Mouse (Mus musculus) kidney, embryonic 16.5 days (tissue): ENCODE results near the gene Ankrd33b. TPM values are rescaled to one million over a fixed set of nuclear protein-coding genes. Genes with fewer than 3 reads are reported as not detected.

ENCODE experiments used
- ATAC-seq: fragments of 200-750 bp; cut with Nextera tagmentation; 2 replicates; pipeline ENCODE4 v1.8.0; 2017; ENCODE audit warnings: moderate TSS enrichment; ENCODE audit not compliant: low FRiP score, low TSS enrichment
- H3K27ac ChIP-seq: fragments of 300-500 bp; sonication (generic); 2 replicates; pipeline ENCODE4 v1.5.1; 2014; ENCODE audit warnings: low read length
- H3K27me3 ChIP-seq: fragments of 300-500 bp; sonication (generic); 2 replicates; pipeline ENCODE4 v1.6.1; 2014; ENCODE audit warnings: low read length, control low read depth, mixed read lengths; ENCODE audit not compliant: insufficient read depth
- H3K36me3 ChIP-seq: fragments of 300-500 bp; sonication (generic); 2 replicates; pipeline ENCODE4 v1.6.1; 2014; ENCODE audit warnings: low read length, control low read depth, mixed read lengths; ENCODE audit not compliant: insufficient read depth
- H3K4me1 ChIP-seq: fragments of 300-500 bp; sonication (generic); 2 replicates; pipeline ENCODE4 v1.6.1; 2014; ENCODE audit warnings: low read length, control low read depth, mixed read lengths; ENCODE audit not compliant: insufficient read depth
- H3K4me2 ChIP-seq: fragments of 300-500 bp; sonication (generic); replicated peaks from 2 replicates; pipeline ENCODE4 v1.6.1; 2014; ENCODE audit warnings: low read depth, low read length
- H3K4me3 ChIP-seq: fragments of 300-500 bp; sonication (generic); 2 replicates; pipeline ENCODE4 v1.5.1; 2014; ENCODE audit warnings: mild to moderate bottlenecking, low read length
- H3K9ac ChIP-seq: fragments of 300-500 bp; sonication (generic); replicated peaks from 2 replicates; pipeline ENCODE4 v1.6.1; 2014; ENCODE audit warnings: low read length
- H3K9me3 ChIP-seq: fragments of 300-500 bp; sonication (generic); 2 replicates; pipeline ENCODE4 v1.6.1; 2016; ENCODE audit warnings: low read length, control low read depth
- WGBS: fragments of 180-500 bp; shearing (Covaris S2); extraction: QIAGEN DNeasy Blood & Tissue Kit; methylation state at CpG from one replicate; pipeline ENCODE4 v1.1.7; 2014; 5-methylcytosine and 5-hydroxymethylcytosine counted together
- polyA plus RNA-seq: library from polyadenylated mRNA; unstranded; fragments of >200 nt; fragmentation: Nextera tagmentation; extraction: Ambion mirVana; gene quantifications from 2 replicates; pipeline ENCODE4 v1.2.1, GENCODE M21; 2015

Ankrd33b gene
- 8.5 and 8.6 TPM in 2 replicates for polyA plus RNA-seq

- peaks cover 33% of the 10 kb centered on the region for H3K4me1 ChIP-seq
- no peaks in the 10 kb centered on the region for H3K36me3 ChIP-seq
- peak within 1 kb of the TSS; percentile 37; the same call in 1 of the 2 replicates for H3K27ac ChIP-seq
- H3K9ac ChIP-seq = peak within 1 kb of the TSS; percentile 75
- peaks cover 40% of the 10 kb centered on the region for H3K27me3 ChIP-seq
- peak within 1 kb of the TSS; percentile 98 for H3K4me2 ChIP-seq
- H3K9me3 ChIP-seq = no peaks in the 10 kb centered on the region
- peak within 1 kb of the TSS; percentile 68 for H3K4me3 ChIP-seq
- under 1% methylated on average over 49 of the region's 49 CpGs for WGBS
- peak; percentile 72 for ATAC-seq
Observed at GRCm38 (mm10) chr15:31367481-31368200, at the start of gene Ankrd33b. Gene Ankrd33b, minus strand, starts transcription at chr15:31367726.

DNA sequence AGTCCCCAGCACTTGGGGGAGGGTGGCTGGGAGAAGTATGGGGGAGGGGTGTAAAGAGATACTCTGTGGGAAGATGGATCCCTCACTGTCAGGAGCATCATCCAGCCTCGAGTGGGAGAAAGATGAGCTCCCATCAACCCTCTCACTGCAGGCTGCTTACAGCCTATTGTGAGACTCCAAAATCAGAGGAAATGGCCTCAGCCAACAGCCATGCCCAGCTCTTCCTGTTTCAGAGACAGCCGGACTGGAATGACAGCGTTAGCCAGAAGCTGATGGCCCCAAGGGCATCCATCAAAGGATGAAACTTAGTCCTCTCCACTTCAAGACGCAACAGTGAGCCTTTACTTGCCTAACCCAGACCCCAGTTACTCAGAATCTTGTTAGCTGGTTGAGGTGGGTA, 47.7 kb upstream of the Ankrd33b start:
- H3K27me3 ChIP-seq = no peaks in the 10 kb centered on the region
- ATAC-seq = no peak
- H3K4me1 ChIP-seq = peaks cover 12% of the 10 kb centered on the region
- no peaks in the 10 kb centered on the region for H3K9me3 ChIP-seq
- H3K9ac ChIP-seq = no peak overlapping the region
- H3K27ac ChIP-seq = no peak overlapping the region
- H3K36me3 ChIP-seq = no peaks in the 10 kb centered on the region
- H3K4me3 ChIP-seq = no peak overlapping the region
- no peak overlapping the region for H3K4me2 ChIP-seq
- WGBS = 50% methylated on average over 4 of the region's 4 CpGs

DNA sequence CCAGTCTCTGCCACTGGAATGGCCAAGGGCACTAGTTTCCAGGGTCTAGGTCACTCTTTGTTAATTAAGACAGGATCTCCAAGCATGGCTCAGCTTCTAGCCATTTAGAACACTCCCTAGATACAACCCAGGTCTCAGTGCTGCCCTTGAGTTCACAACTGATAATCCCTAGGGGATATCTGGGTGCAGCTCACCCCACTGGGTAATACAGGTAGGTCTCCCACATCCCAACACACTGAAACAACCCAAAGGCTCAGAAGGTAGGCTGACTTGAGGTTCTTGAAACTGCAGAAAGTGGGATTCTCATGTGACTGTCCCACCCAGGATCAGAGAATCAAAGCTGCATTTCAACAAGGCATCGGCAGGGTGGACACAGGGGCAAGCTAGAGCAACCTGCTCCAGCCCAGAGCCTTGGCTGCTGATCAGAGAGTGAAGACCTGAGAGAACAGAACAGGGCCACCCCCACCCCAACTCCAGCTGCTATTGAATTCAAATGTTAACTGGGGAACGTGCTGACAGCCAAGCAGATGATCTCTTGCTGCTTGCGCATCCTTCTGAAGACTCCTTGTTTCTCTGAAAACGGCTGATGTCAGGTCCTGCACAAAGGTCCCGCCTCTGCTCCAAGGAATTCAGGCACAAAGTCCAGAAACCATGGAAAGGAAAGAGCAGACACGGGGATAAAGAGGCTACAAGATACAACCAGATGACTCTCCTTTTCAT, 46.8 kb upstream of the Ankrd33b start:
- peaks cover 12% of the 10 kb centered on the region for H3K4me1 ChIP-seq
- H3K4me3 ChIP-seq = no peak overlapping the region
- H3K27ac ChIP-seq = 0 out of 2 replicates have a peak overlapping the region, but pooled peaks have one; percentile 41
- H3K9me3 ChIP-seq = no peaks in the 10 kb centered on the region
- no peaks in the 10 kb centered on the region for H3K36me3 ChIP-seq
- ATAC-seq = 0 out of 2 replicates have a peak, but pooled peaks have one; percentile 25
- H3K9ac ChIP-seq = no peak overlapping the region
- H3K4me2 ChIP-seq = no peak overlapping the region
- H3K27me3 ChIP-seq = no peaks in the 10 kb centered on the region
- 51% methylated on average over 6 of the region's 6 CpGs for WGBS

- ATAC-seq = no peak
Observed at GRCm38 (mm10) chr15:31413662-31414061, 46.1 kb upstream of the Ankrd33b start.

GRCm38 (mm10) chr15:31412933-31413332, 45.4 kb upstream of the Ankrd33b start:
- H3K27me3 ChIP-seq = no peaks in the 10 kb centered on the region
- peaks cover 7% of the 10 kb centered on the region; the same call in 1 of the 2 replicates for H3K4me1 ChIP-seq
- ATAC-seq = no peak
- no peak overlapping the region for H3K27ac ChIP-seq
- no peaks in the 10 kb centered on the region for H3K36me3 ChIP-seq
- WGBS = 32% methylated on average over 3 of the region's 3 CpGs
- H3K9me3 ChIP-seq = no peaks in the 10 kb centered on the region
- H3K4me3 ChIP-seq = no peak overlapping the region
- H3K4me2 ChIP-seq = no peak overlapping the region
- H3K9ac ChIP-seq = no peak overlapping the region

More at GRCm38 (mm10) chr15:31413662-31414061, 46.1 kb upstream of the Ankrd33b start:
- H3K27me3 ChIP-seq = no peaks in the 10 kb centered on the region
- no peaks in the 10 kb centered on the region for H3K9me3 ChIP-seq
- peaks cover 12% of the 10 kb centered on the region for H3K4me1 ChIP-seq
- no peak overlapping the region for H3K4me2 ChIP-seq
- H3K4me3 ChIP-seq = no peak overlapping the region
- 84% methylated on average over 6 of the region's 6 CpGs for WGBS
- no peaks in the 10 kb centered on the region for H3K36me3 ChIP-seq
- no peak overlapping the region for H3K27ac ChIP-seq
- H3K9ac ChIP-seq = no peak overlapping the region

GRCm38 (mm10) chr15:31412436-31412835, 44.9 kb upstream of the Ankrd33b start:
- Histone ChIP-seq H3K27ac (no peak overlapping the region), H3K4me1 (0 out of 2 replicates have a peak, but pooled peaks cover 7% of the 10 kb centered on the region), H3K9ac (no peak overlapping the region), H3K4me3 (no peak overlapping the region), H3K27me3 (no peaks in the 10 kb centered on the region), H3K36me3 (no peaks in the 10 kb centered on the region), H3K9me3 (no peaks in the 10 kb centered on the region), H3K4me2 (no peak overlapping the region)
- ATAC-seq = no peak
- WGBS = 88% methylated on average over 6 of the region's 6 CpGs

GRCm38 (mm10) chr15:31407490-31407889, 40.0 kb upstream of the Ankrd33b start:
- Histone ChIP-seq H3K27me3 (no peaks in the 10 kb centered on the region), H3K36me3 (no peaks in the 10 kb centered on the region), H3K27ac (peak overlapping the region; percentile 76), H3K9ac (no peak overlapping the region), H3K4me1 (no peaks in the 10 kb centered on the region), H3K4me3 (no peak overlapping the region), H3K9me3 (no peaks in the 10 kb centered on the region), H3K4me2 (no peak overlapping the region)
- 61% methylated on average over 4 of the region's 4 CpGs for WGBS
- peak; percentile 85 for ATAC-seq

DNA sequence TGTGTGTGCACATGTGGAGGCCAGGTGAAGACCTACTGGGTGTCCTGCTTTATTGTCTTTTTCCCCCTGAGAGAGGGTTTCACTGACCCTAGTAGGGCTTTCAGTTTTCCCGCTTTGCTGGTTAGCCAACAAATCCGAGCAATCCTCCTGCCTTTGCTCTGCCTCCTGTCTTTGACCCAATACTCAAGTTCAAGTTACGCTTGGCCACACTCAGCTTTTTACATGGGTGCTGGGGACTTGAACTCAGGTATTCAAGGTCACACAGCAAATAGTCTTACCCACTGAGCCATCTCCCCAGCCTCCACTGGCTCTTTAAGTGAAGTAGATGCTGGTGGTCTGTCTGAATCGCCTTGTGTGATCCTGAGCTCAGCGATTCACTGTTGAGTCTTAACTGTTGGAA, 39.4 kb upstream of the Ankrd33b start:
- peak overlapping the region; percentile 68 for H3K27ac ChIP-seq
- no peak for ATAC-seq
- no peaks in the 10 kb centered on the region for H3K4me1 ChIP-seq
- H3K4me2 ChIP-seq = no peak overlapping the region
- no peaks in the 10 kb centered on the region for H3K36me3 ChIP-seq
- H3K9ac ChIP-seq = no peak overlapping the region
- 85% methylated on average over 5 of the region's 5 CpGs for WGBS
- H3K9me3 ChIP-seq = no peaks in the 10 kb centered on the region
- no peak overlapping the region for H3K4me3 ChIP-seq
- H3K27me3 ChIP-seq = no peaks in the 10 kb centered on the region

GRCm38 (mm10) chr15:31404346-31404745, 36.8 kb upstream of the Ankrd33b start:
- no peak for ATAC-seq
- WGBS = 87% methylated on average over 8 of the region's 8 CpGs
- H3K27me3 ChIP-seq = no peaks in the 10 kb centered on the region
- no peaks in the 10 kb centered on the region for H3K4me1 ChIP-seq
- H3K9ac ChIP-seq = no peak overlapping the region
- H3K9me3 ChIP-seq = no peaks in the 10 kb centered on the region
- H3K27ac ChIP-seq = no peak overlapping the region
- no peaks in the 10 kb centered on the region for H3K36me3 ChIP-seq
- H3K4me3 ChIP-seq = no peak overlapping the region
- H3K4me2 ChIP-seq = no peak overlapping the region
